Mouse (Mus musculus): ENCODE measurements around the gene Olfr985.

Olfr985 gene

DNA sequence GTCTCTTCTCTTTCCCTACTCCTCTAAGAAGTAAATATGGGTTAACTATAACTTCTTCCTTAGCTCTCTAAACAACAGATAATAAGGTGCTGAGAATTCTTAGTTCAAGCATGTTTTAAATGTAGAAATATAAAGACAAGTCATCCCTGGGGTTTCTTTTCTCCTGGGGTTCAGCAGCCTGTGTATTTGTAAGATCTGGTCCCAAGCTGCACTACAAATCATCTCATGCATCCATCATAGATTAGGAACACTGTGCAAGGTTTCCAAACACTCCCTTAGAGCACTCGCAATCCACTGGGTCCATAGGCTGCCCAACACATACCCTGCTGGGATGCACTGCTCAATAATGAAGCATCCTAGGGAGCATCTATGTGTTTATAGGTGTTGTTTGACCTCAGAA is at the start of gene Olfr985:
Gene Olfr985, minus strand, starts transcription at position 101 of the 400 bp plus-strand sequence.
- no peak for DNase-seq (ENCODE audit: low spot score in 2 of 2)

DNA sequence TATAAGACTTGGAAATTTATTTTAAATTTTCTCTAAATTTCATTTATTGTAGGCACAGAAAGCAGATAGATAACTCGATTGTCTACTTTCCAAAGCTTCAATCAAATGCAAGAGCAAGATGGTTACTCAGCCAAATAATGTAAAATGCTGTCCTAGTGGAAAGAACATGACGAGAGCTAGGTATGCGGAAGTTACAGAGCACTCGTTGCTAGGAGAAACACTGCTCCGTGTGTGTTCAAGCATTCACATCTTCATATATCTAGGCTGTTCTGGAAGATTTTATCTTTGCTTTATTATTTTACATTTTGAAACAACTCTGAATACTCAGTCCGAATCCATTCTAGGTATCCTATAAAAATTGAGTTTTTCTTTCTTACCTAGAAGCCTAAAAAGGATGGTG is 47.0 kb upstream of the Olfr985 start:
- DNase-seq (ENCODE audit: low spot score in 2 of 2), result no peak

- no peak for DNase-seq (ENCODE audit: low spot score in 2 of 2)
Observed at GRCm38 (mm10) chr9:40166446-40166845, 36.5 kb upstream of the Olfr985 start.

GRCm38 (mm10) chr9:40155118-40155644 is 25.2 kb upstream of the Olfr985 start:
- no peak for DNase-seq (ENCODE audit: low spot score in 2 of 2)

DNA sequence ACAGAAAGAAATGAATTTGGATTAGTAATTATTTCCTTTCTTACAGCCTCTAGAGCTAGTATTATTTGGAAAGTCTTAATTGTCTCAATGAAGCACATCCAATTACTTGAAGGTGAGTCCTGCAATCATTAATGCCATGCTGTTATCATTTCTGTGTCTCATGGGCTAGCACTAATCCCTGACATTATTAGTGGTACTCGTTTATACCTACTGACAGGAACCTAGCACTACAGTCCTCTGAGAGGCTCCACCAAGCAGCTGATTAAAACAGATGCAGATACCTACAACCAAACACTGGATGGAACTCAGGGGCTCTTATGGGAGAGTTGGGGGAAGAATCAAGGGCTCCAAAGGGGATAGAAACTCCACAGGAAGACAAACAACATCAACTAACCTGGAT is 11.6 kb upstream of the Olfr985 start:
- DNase-seq (ENCODE audit: low spot score in 2 of 2), result no peak

GRCm38 (mm10) chr9:40139484-40139883 is 9.5 kb upstream of the Olfr985 start:
- DNase-seq (ENCODE audit: low spot score in 2 of 2), result no peak

- no peak for DNase-seq (ENCODE audit: low spot score in 2 of 2)
Observed at GRCm38 (mm10) chr9:40136987-40137688, 7.2 kb upstream of the Olfr985 start.

DNA sequence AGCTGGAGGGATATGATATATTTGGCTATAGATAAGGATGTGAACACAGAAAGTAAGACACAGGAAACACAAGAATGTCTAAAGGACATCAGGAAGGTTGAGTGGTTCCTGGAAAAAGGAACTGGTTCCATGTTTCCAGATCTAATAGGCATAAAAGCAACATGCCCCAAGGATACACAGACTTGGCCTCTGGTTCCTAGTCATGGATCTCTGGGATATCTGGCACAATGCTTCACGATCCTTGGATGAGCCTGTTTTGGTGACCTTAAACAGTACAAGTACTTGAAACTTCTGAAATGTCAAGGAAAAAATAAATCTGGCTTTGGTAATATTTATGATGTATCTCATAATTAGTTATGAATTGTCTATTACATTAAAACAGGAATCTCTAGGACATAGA is 572 bp upstream of the Olfr985 start:
- DNase-seq (ENCODE audit: low spot score in 2 of 2), result no peak

GRCm38 (mm10) chr9:40117287-40117659 is 12.7 kb downstream of the Olfr985 start:
- DNase-seq (ENCODE audit: low spot score in 2 of 2), result no peak

GRCm38 (mm10) chr9:40116645-40117286 is 13.2 kb downstream of the Olfr985 start:
- DNase-seq (ENCODE audit: low spot score in 2 of 2), result peak; percentile 1 to 50

DNA sequence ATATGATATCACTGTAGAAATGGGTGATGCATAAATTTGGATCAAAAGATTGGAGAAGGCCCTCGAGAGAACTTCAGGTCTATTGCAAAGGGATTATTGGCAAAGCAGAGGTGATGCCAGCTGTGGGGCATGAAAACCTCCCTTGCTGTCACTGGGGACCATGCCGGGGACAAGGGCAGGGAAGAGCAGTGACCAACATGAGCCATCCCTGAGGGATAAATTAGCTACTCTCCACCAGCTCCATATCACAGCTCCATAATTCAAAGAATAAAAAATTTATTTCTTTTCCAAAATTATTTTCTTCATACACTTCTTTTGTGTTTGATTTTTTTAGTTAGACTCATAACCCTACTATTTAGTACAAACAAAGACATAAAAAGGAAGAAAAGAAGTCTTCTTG is 15.9 kb downstream of the Olfr985 start, which contains the start of gene Olfr984:
Gene Olfr984, minus strand, starts transcription at position 101 of the 400 bp plus-strand sequence.
- DNase-seq (ENCODE audit: low spot score in 2 of 2), result no peak

GRCm38 (mm10) chr9:40094769-40095168 is 35.2 kb downstream of the Olfr985 start:
- no peak for DNase-seq (ENCODE audit: low spot score in 2 of 2)

GRCm38 (mm10) chr9:40093495-40093894 is 36.5 kb downstream of the Olfr985 start, which contains the start of gene Olfr983:
Olfr983 (minus strand) TSS chr9:40093595.
- DNase-seq (ENCODE audit: low spot score in 2 of 2), result no peak

All from urinary bladder, adult 18-20 months (tissue).